Mouse (Mus musculus) kidney, adult 11 months (tissue): Measurements from ENCODE around the gene Olfr822.
"Not testable (repeated sequence)": the region's sequence is repeated elsewhere in the genome, so short reads cannot be mapped to it uniquely, and the experiment has no call there.

Source experiments
- DNase-seq: peaks from one replicate; pipeline ENCODE4 v3.0.0; 2022

Gene Olfr822

GRCm38 (mm10) chr10:130070910-130071309, at the start of gene Olfr822:
Gene Olfr822 (plus strand): TSS chr10:130071210.
- no peak for DNase-seq

DNA sequence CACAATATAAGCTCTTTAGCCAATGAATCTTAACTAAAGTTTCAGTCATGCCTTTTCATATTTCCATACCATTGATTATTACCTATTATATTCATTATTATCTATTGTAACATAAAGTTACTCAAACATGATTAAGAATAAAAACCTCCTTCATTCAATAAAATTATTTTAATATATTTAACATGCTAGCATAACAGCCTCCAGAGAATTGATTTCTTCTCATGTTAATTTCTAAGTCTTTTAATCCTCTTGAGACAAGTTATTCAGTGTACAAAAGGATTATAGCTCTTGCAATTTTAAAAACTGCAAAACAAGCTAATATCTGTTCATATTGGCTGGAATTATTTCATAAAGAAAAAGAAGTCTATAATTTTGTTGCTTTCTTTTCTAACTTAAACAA, 41.0 kb upstream of the Olfr822 start, which contains the start of gene Olfr821:
Olfr821 (plus strand) TSS at position 301 of the 400 bp plus-strand sequence.
- no peak for DNase-seq

- DNase-seq: no peak
These were observed 33.9 kb upstream of the Olfr822 start for GRCm38 (mm10) chr10:130037096-130037495.

DNA sequence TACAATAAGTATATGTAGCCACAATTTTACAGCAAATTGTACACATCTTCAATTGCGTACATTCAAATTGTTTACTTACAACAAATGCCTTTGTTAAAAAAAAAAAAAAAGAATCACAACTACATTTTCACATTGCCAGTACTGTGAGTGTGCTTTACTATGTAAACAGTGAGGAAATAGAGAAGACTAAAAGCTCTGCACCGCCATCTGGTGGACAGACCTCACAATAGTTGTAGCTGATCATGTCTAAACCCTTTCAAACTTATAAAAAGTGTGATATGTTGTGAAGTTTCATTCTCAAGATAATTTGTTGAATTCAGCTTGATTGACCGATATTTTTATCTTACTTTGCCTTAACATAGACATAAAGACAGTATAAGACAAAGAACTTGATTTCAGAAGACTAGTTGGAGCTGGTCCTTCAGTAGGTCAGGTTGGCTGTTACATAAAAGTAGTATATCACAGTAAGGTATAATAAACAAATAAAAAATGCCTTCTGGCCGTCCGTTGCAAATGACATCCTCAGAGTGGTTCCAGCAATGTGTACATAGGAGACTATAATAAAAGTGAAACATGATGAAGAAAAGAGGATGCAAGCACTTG, 21.9 kb downstream of the Olfr822 start:
- DNase-seq: no peak

DNA sequence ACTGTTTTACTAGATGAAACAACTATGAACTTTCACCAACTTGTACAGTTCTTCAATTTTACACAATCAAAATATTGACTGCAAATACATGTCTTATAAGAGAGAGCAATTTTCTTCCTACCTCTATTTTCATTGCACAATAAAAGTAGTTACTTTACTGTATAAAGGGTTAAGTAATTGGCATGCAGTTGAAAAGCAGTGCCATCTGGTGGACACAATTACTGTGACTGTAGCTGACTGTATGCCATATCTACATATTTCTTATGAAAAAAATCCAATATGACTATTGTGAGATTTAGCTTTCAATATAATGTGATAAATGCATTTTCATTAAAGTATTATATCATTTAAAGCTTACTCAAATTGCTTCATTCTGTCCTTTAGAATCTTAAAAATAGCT, 25.1 kb downstream of the Olfr822 start:
- DNase-seq: no peak

- not testable (repeated sequence) for DNase-seq
These were observed 44.3 kb downstream of the Olfr822 start, which contains the start of gene Olfr823 for GRCm38 (mm10) chr10:130115283-130115682. Gene Olfr823 (minus strand): TSS chr10:130115383.

GRCm38 (mm10) chr10:130116045-130116444, 45.0 kb downstream of the Olfr822 start:
- not testable (repeated sequence) for DNase-seq
